Mouse (Mus musculus): ENCODE measurements around the gene Mmp23.
"Not testable (repeated sequence)": the region's sequence is repeated elsewhere in the genome, so short reads cannot be mapped to it uniquely, and the experiment has no call there.

Gene Mmp23

DNA sequence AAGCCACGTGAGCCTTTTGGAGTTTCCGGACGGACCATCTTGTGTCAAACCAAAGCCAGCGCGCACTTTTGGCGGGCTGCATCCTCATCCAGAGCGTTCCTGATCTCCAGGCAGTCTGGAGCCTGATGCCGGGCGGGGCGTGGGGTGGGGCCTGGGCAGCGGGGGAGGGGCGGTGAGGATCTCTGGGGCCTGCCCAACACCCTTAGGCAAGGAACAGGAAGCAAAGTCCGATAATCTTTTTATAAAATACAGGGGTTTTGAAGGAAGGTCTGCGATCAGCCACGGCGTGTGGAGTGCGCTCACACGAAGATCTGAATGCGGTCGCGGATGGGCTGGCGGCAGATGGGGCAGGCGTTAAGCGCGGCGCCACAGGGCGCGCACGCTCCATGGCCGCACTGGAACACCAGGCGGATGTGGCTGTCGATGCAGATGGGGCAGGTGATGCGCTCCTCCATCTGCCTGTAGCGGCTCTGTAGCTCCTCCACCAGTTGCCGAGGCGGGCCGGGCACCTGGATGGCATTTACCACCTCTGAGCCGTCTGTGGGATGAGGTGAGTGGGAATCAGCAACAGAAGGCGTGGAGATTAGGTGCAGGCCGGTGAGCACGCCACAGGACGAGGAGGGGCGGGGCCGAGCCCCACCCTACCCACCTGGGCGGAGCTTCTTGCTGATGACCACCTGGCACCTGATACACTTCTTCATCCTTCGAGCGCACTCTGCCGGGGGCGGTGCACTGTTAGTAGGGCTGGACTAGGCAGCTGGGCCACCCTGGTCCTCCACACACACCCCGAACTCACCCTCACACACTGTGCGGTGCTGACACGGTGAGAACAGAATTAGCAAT lies 1.5 kb upstream of the Mmp23 start:
- peak; percentile 63 for DNase-seq (ENCODE audit: low spot score)

GRCm38 (mm10) chr4:155654183-155654455 lies 935 bp upstream of the Mmp23 start:
- DNase-seq (ENCODE audit: low spot score): no peak

DNA sequence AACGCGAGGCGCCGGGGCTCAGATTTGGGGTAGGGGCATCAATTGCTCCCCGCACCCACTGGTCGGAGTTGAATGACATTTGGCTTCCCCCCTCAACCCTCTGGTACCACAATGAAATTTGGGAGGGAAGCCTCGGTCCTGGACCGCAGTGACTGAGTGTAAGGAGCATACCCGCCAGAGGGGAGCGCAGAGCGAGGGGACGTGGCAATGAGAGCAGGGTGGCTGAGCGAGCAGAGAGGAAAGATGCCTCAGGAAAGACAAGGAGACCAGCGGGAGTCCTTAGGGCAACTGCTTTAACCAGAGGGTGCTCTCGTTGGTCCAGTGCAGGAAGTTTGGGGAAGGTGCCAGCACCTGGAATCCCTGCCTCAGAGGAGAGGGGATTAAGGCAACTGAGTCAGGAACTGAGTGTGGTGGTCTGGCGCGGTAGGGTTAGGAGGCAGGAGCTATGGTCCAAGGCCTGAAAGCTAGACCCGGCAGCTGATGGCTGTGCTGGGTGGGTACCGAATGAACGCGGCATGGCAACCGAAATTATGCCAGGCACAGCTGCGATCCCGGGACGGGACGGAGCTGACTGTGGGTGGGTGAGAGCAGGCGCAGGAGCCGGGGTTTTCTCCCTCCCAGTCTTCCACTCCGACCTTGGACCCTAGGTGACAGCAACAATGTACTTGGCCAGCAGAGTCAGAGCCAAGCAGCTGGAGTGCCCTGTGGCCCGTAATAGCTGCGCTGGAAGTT lies 433 bp upstream of the Mmp23 start:
- DNase-seq (ENCODE audit: low spot score): no peak

DNA sequence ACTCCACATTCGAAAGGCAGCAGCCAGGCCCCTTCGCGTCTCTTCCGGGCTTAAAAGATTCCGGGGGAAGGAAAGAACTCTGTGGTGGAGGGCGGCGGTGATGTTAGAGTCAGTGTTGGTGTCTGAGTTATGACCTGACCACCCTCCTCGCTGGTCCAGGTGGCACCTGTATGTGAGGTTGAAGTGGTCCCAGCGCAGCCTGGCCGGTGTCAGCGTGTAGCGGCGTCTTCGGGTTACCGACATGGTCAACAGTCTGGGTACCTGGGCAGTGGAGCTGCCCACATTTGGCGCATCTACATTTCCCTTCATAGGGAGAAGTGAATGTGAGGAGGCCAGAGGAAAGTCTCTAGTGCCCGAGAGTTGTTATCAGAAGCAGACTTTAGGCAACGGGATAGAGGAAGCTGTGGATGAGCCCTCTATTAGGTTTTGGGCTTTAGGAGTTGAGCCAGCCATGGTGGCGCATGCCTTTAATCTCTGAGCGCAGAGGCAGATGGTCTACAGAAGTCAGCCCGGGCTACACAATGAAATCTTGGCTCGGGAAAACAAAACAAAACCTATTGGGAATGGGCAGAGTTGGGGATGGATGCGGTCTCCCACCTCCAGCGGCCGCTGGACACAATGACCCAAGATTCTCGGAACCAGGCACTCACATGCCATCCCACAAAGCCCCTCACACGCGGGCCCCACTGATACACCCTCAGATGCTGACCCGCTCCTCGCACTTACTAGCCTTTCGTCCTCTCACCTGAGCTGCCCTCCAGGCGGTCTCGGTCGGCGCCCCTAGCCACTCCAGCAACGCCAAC lies 700 bp downstream of the Mmp23 start:
- no peak for DNase-seq (ENCODE audit: low spot score)

- peak; percentile 51 for DNase-seq (ENCODE audit: low spot score)
These were observed 1.5 kb downstream of the Mmp23 start for GRCm38 (mm10) chr4:155651553-155652269.

GRCm38 (mm10) chr4:155649355-155649754 lies 3.8 kb downstream of the Mmp23 start:
- DNase-seq (ENCODE audit: low spot score): no peak

DNA sequence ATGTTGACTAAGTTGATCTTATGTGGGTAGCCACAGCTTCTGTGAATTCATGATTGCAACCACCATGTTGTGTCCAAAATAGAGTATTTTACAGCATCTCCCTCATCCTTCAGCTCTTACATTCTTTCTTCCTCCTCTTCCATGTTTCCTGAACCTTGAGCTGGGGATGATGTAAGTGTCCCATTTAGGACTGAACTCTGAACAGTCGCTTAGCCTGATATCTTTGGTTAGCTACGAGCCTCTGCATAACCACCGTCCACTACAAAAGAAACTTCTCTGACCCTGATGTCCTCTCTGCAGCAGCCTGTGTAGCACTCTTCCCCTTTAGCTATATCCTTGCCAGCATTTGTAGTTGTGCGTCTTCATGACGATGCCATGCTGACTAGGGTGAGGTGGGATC lies 7.5 kb downstream of the Mmp23 start:
- no peak for DNase-seq (ENCODE audit: low spot score)

DNA sequence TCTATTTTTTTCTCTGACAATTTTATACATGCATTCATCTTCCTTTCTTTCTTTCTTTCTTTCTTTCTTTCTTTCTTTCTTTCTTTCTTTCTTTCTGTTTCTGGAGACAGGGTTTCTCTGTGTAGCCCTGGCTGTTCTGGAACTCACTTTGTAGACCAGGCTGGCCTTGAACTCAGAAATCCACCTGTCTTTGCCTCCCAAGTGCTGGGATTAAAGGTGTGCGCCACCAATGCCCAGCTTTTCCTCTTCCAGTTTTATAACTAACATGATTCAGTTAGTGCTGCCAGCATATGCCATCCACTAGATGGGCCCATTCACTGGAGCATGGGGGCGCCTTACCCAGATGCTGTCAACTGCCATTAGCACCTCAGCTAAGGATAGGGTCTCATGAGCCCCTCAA lies 7.9 kb downstream of the Mmp23 start, which contains the start of gene Gm10563:
TSS of gene Gm10563 (minus strand) at position 101 of the 400 bp plus-strand sequence.
- DNase-seq (ENCODE audit: low spot score): not testable (repeated sequence)

- no peak for DNase-seq (ENCODE audit: low spot score)
These were observed 9.7 kb downstream of the Mmp23 start for GRCm38 (mm10) chr4:155643531-155643930.

- no peak for DNase-seq (ENCODE audit: low spot score)
These were observed 17.3 kb downstream of the Mmp23 start for GRCm38 (mm10) chr4:155635766-155636499.

DNA sequence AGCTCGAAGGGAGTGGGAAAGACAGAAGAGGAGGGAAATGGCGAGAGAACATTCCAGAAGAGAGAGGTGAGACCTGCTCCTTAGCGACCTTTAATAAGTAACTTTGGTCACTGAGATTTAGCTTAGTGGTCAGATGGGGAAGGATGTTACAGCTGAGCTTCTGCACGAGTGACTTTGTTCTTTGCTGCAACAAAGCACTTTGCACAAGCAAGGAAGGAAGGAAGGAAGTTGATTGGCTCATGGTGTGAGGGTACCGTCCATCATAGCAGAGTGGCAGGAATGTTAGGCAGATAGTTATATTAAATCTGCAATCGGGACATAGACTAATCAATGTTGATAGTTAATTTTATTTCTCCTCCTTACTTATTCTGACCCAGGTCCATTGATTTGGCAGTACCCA lies 22.9 kb downstream of the Mmp23 start:
- no peak for DNase-seq (ENCODE audit: low spot score)

DNA sequence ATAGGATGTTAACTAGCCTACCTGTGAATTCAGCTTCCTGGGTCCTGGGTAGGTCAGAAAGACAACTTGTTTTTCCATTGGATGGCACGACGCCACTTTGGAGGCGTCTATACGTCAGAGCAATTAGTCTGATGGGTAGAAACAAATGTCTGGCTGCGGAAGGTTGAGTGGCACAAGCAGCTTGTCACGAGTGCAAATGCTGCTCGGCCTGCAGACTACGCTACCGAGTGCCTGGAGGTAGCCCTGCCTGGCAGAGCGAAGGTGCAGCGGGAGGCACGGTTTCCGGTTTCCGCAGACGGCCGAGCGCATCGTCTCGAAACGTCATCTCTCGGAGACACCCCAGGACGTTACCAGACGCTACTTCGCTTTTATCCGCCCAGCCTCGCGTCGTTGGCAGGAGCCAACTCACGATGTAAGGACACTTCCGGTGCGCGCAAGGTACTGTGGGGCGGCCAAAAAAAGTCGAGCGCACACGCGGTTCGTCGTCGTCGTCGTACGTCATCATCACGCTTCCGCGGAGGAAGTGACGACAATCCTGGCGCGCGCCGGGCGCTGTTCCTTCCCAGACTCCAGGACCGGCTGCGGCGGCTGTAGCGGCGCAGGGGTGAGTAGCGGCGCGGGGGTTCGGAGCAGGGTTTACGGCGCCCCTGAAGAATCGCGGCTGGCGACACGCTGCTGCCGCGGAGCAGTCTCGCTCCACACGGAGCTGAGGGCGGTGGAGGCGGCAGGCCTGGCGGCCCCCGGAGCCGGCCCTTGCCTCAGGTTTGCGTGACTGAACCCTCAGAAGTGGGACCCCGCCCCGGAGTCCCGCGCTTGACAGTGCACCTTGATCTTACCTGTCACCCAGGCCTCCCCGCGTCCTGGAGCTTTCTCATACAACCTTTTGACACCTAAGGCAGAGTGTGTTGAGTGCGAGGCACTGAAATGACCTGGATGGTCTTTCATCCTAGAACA lies 28.6 kb downstream of the Mmp23 start, which contains the start of gene Cdk11b:
TSS of gene Cdk11b (plus strand) at position 517 of the 954 bp plus-strand sequence.
- DNase-seq (ENCODE audit: low spot score): peak; percentile 93

DNA sequence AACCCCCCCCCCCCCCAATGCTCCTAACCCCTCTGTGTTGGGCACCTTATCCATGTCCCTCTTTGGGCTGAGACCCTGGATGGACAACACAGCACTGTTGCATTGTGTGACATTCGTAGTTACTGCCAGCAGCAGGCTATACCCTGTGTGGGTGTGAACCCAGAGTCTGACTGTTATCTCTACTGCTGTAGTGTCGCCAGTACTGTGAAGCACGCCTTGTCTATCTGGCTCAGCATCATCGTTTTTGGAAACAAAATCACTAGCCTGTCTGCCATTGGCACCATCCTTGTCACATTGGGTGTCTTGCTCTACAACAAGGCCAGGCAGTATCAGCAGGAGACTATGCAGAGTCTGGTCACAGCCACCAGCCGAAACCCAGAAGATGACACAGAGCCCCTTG lies 34.9 kb downstream of the Mmp23 start:
- DNase-seq (ENCODE audit: low spot score): no peak

DNA sequence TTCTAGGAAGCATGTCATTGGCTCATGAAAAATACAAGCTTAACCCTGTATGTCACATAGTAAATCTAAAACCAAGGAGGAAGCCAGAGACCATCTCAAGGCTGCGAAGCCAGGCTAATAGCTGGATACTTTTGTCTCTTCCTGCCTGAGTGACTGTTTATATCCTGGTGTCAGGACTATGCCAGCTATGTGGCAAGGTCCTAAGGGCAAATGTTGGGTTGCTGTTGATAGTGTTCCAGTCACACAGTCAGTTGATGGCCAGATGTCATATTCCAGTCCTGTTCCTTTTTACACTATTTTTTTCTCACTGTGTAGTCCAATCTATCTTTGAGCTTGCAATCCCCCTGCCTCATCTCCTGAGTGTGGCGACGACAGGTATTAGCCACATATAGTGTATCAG lies 39.9 kb downstream of the Mmp23 start:
- DNase-seq (ENCODE audit: low spot score): no peak

GRCm38 (mm10) chr4:155611860-155612259 lies 41.3 kb downstream of the Mmp23 start:
- DNase-seq (ENCODE audit: low spot score): no peak

- DNase-seq (ENCODE audit: low spot score): no peak
These were observed 46.4 kb downstream of the Mmp23 start for GRCm38 (mm10) chr4:155606825-155607224.

- no peak for DNase-seq (ENCODE audit: low spot score)
These were observed 48.1 kb downstream of the Mmp23 start for GRCm38 (mm10) chr4:155605132-155605531.

DNA sequence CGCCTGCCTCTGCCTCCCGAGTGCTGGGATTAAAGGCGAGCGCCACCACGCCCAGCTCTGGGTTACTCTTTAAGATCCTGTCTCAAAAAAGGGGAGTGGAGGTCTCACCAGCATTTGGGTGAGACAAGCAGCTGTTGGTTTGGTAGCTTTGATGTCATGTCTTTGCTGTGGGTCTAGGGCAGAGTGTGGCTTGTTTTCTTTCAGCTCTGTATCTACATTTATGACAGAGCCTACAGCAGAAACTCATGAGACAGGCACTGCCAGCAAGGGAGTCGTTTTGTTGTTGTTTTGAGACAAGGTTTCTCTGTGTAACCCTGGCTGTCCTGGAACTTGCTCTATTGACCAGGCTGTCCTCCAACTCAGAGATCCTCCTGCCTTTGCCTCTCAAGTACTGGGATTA lies 49.4 kb downstream of the Mmp23 start:
- no peak for DNase-seq (ENCODE audit: low spot score)

- no peak for DNase-seq (ENCODE audit: low spot score)
These were observed 50.4 kb downstream of the Mmp23 start for GRCm38 (mm10) chr4:155602753-155603152.

DNA sequence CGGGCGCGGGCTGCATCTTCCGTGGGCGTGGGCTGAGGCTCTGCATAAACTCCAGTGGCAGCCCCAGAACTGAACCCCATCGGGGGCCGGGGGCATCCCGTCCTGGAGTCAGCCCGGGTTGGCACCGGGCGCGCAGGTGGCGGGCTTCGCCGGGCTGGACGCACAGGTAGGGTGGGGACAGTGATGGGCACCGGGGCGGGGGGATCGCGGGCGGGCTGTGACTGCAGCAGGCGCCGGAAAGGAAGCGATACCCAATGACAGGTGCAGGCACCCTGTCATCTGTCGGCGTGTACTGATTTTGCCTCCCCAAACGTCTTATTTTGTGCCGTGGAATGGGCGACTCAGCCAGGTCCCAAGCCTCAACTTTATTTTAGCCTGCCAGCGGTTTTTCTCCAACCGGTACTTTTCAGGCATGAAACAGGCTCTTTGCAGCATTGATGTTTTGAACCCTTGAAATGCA lies 51.2 kb downstream of the Mmp23 start:
- DNase-seq (ENCODE audit: low spot score): no peak
